In genomic region chr3:33143592-33143991, GRCm38 (mm10) we compare ENCODE assay signal across 10 mouse cellular contexts. TPM values are rescaled to one million over a fixed set of nuclear protein-coding genes. Genes with fewer than 3 reads are reported as not detected.
A peak's percentile ranks its signal among the peaks of the same experiment; 100 is the strongest.
DNase-seq lines count a peak whose midpoint lies in the region; ATAC-seq and TF ChIP-seq lines count a peak whose summit lies in the region.
"Had no signal": no experiment of that assay in that cellular context is flagged by ENCODE, and none has a peak within 500 bp of the region (broad histone marks: within the 10 kb centered on the region; RNA-seq: fewer than 3 reads in every experiment).

No protein-coding gene starts in this region.

- no peak overlapping the region for H3K9ac ChIP-seq in kidney, embryonic 14.5 days (ENCODE audit: low read depth, low read length)
- no peak overlapping the region for H3K9ac ChIP-seq in forebrain, embryonic 11.5 days (ENCODE audit: low read length)
- H3K9ac ChIP-seq in intestine, embryonic 14.5 days (ENCODE audit: low read length): no peak overlapping the region
- no peak overlapping the region for H3K9ac ChIP-seq in midbrain, postnatal 0 days (replicated peaks; ENCODE audit: low read length, poor library complexity, severe bottlenecking)
- H3K9ac ChIP-seq: liver, embryonic 13.5 days had no signal

- no peaks in the 10 kb centered on the region for H3K4me1 ChIP-seq in kidney, embryonic 14.5 days (ENCODE audit: control insufficient read depth, insufficient read depth, low read length)
- H3K4me1 ChIP-seq in forebrain, embryonic 11.5 days (replicated peaks; ENCODE audit: control insufficient read depth, insufficient read depth, low read length): no peaks in the 10 kb centered on the region; the same call in 1 of the 2 replicates
- no peaks in the 10 kb centered on the region; the same call in 1 of the 2 replicates for H3K4me1 ChIP-seq in intestine, embryonic 14.5 days (replicated peaks; ENCODE audit: control insufficient read depth, insufficient read depth, low read length)
- H3K4me1 ChIP-seq in midbrain, postnatal 0 days (ENCODE audit: insufficient read depth, low read length): no peaks in the 10 kb centered on the region
- H3K4me1 ChIP-seq: liver, embryonic 13.5 days had no signal

- no peak for DNase-seq in kidney, postnatal 14 days
- DNase-seq in forebrain, embryonic 11.5 days (ENCODE audit: low spot score): no peak
- no peak for DNase-seq in intestine, embryonic 14.5 days (ENCODE audit: low spot score)
- DNase-seq in midbrain, postnatal 0 days (ENCODE audit: low spot score): no peak
- DNase-seq in urinary bladder, postnatal 4 days (ENCODE audit: low spot score in 2 of 2): no peak
- DNase-seq in gastrocnemius, postnatal 4 days (ENCODE audit: low spot score in 2 of 2): no peak
- no peak for DNase-seq in lung, postnatal 25 days (ENCODE audit: low spot score)
- DNase-seq: liver, embryonic 13.5 days had no signal

- H3K9me3 ChIP-seq in kidney, embryonic 14.5 days (ENCODE audit: control insufficient read depth, low read length): no peaks in the 10 kb centered on the region
- no peaks in the 10 kb centered on the region for H3K9me3 ChIP-seq in forebrain, embryonic 11.5 days (ENCODE audit: control insufficient read depth, low read length)
- H3K9me3 ChIP-seq in intestine, embryonic 14.5 days (ENCODE audit: control insufficient read depth, low read length): no peaks in the 10 kb centered on the region
- no peaks in the 10 kb centered on the region for H3K9me3 ChIP-seq in midbrain, postnatal 0 days (ENCODE audit: low read length)
- H3K9me3 ChIP-seq: liver, embryonic 13.5 days had no signal

- H3K27ac ChIP-seq in kidney, embryonic 14.5 days (ENCODE audit: low read depth, low read length): no peak overlapping the region
- H3K27ac ChIP-seq in forebrain, embryonic 11.5 days (ENCODE audit: low read depth, low read length): no peak overlapping the region
- H3K27ac ChIP-seq in intestine, embryonic 14.5 days (ENCODE audit: low read depth): no peak overlapping the region
- no peak overlapping the region for H3K27ac ChIP-seq in midbrain, postnatal 0 days (ENCODE audit: low read depth, low read length)
- H3K27ac ChIP-seq: liver, embryonic 13.5 days had no signal

- no peak for ATAC-seq in kidney, embryonic 14.5 days (ENCODE audit: low FRiP score, low TSS enrichment)
- ATAC-seq in forebrain, embryonic 11.5 days (replicated peaks; ENCODE audit: low FRiP score): peak; percentile 34; the same call in 1 of the 2 replicates
- 0 out of 2 replicates have a peak, but pooled peaks have one; percentile 29 for ATAC-seq in intestine, embryonic 14.5 days (replicated peaks; ENCODE audit: low FRiP score, low TSS enrichment, low read depth)
- no peak for ATAC-seq in midbrain, postnatal 0 days (ENCODE audit: low FRiP score)

- no peak overlapping the region for H3K4me3 ChIP-seq in kidney, embryonic 14.5 days (ENCODE audit: low read length)
- H3K4me3 ChIP-seq in forebrain, embryonic 11.5 days (ENCODE audit: low read depth, low read length): no peak overlapping the region
- H3K4me3 ChIP-seq in intestine, embryonic 14.5 days (ENCODE audit: low read depth, low read length): peak overlapping the region; percentile 42; the same call in 1 of the 2 replicates
- H3K4me3 ChIP-seq in midbrain, postnatal 0 days (ENCODE audit: low read depth, low read length): peak overlapping the region; percentile 83; the same call in 1 of the 2 replicates

- no peak for TF ChIP-seq CTCF in midbrain, postnatal 0 days (IDR thresholded peaks at IDR 0.05)

- 77% methylated on average over 7 of the region's 7 CpGs for WGBS in kidney, embryonic 14.5 days
- WGBS in forebrain, embryonic 11.5 days: 82% methylated on average over 7 of the region's 7 CpGs
- 68% methylated on average over 7 of the region's 7 CpGs for WGBS in intestine, embryonic 14.5 days
- WGBS in midbrain, postnatal 0 days: 79% methylated on average over 7 of the region's 7 CpGs

- no peaks in the 10 kb centered on the region for H3K36me3 ChIP-seq in kidney, embryonic 14.5 days (ENCODE audit: control insufficient read depth, insufficient read depth, low read length)
- no peaks in the 10 kb centered on the region for H3K36me3 ChIP-seq in forebrain, embryonic 11.5 days (ENCODE audit: control insufficient read depth, insufficient read depth, low read length)
- no peaks in the 10 kb centered on the region for H3K36me3 ChIP-seq in intestine, embryonic 14.5 days (ENCODE audit: control insufficient read depth, insufficient read depth, low read length)
- H3K36me3 ChIP-seq in midbrain, postnatal 0 days (ENCODE audit: insufficient read depth, low read length): no peaks in the 10 kb centered on the region
- H3K36me3 ChIP-seq: liver, embryonic 13.5 days had no signal

- H3K27me3 ChIP-seq in kidney, embryonic 14.5 days (ENCODE audit: control insufficient read depth, insufficient read depth, low read length): peaks cover 20% of the 10 kb centered on the region
- H3K27me3 ChIP-seq in forebrain, embryonic 11.5 days (ENCODE audit: control insufficient read depth, insufficient read depth, low read length): peaks cover 5% of the 10 kb centered on the region; the same call in 1 of the 2 replicates
- peaks cover 15% of the 10 kb centered on the region for H3K27me3 ChIP-seq in intestine, embryonic 14.5 days (replicated peaks; ENCODE audit: control insufficient read depth, insufficient read depth, low read length)
- H3K27me3 ChIP-seq in midbrain, postnatal 0 days (ENCODE audit: insufficient read depth, low read length): 0 out of 2 replicates have a peak, but pooled peaks cover 4% of the 10 kb centered on the region

- H3K4me2 ChIP-seq in kidney, embryonic 14.5 days (replicated peaks; ENCODE audit: low read depth, low read length): peak overlapping the region; percentile 79
- H3K4me2 ChIP-seq in forebrain, embryonic 11.5 days (ENCODE audit: low read depth, low read length, severe bottlenecking): peak overlapping the region; percentile 2; the same call in 1 of the 2 replicates
- H3K4me2 ChIP-seq in intestine, embryonic 14.5 days (ENCODE audit: low read length): peak overlapping the region; percentile 75; the same call in 1 of the 2 replicates
- peak overlapping the region; percentile 86 for H3K4me2 ChIP-seq in midbrain, postnatal 0 days (ENCODE audit: low read depth, low read length, poor library complexity, severe bottlenecking)

RNA-seq across cellular contexts. Expression of gene Pex5l, which starts 0.5 kb away (rescaled TPM):
- polyA plus RNA-seq in kidney, embryonic 14.5 days (2014; fragmentation: Nextera tagmentation; extraction: Ambion mirVana): 0.29 TPM in 1 of 2 replicates, not detected in the other
- polyA plus RNA-seq in forebrain, embryonic 11.5 days (2014; fragmentation: Nextera tagmentation; extraction: Ambion mirVana): 1.7 and 2.4 TPM in 2 replicates
- 0.11 and 0.16 TPM in 2 replicates for polyA plus RNA-seq in intestine, embryonic 14.5 days (2014; fragmentation: Nextera tagmentation; extraction: Ambion mirVana)
- total RNA-seq in midbrain, postnatal 0 days (2014; rRNA removed): 21.6 and 30.5 TPM in 2 replicates
- polyA plus RNA-seq in midbrain, postnatal 0 days (2015; fragmentation: Nextera tagmentation; extraction: Ambion mirVana): 3.7 and 4.3 TPM in 2 replicates
- total RNA-seq in gastrocnemius, postnatal 4 days (2021): under 1 TPM; 0.78 to 0.91 TPM
- total RNA-seq: monocyte, adult 5-6 weeks had no signal
- polyA plus RNA-seq: liver, embryonic 13.5 days had no signal

Comparison
In these comparisons a context has a peak if more than half of its experiments do, and no peak if none do; other contexts are left out.
1. ATAC-seq: peak in forebrain, embryonic 11.5 days (single experiment) and intestine, embryonic 14.5 days (single experiment); none in kidney, embryonic 14.5 days (single experiment) and midbrain, postnatal 0 days (single experiment).
2. H3K4me2 ChIP-seq: peak in every context shown above with its lines; median percentile 86 in midbrain, postnatal 0 days; 79 in kidney, embryonic 14.5 days; 75 in intestine, embryonic 14.5 days; 2 in forebrain, embryonic 11.5 days.
3. H3K4me3 ChIP-seq: peak in intestine, embryonic 14.5 days (single experiment) and midbrain, postnatal 0 days (single experiment); none in kidney, embryonic 14.5 days (single experiment) and forebrain, embryonic 11.5 days (single experiment).